Mouse (Mus musculus): ENCODE measurements around the gene Fndc4. TPM values are rescaled to one million over a fixed set of nuclear protein-coding genes. Genes with fewer than 3 reads are reported as not detected.

Gene Fndc4
- polyA plus RNA-seq, 1 experiment from 2014 or later: 34.5 TPM

DNA sequence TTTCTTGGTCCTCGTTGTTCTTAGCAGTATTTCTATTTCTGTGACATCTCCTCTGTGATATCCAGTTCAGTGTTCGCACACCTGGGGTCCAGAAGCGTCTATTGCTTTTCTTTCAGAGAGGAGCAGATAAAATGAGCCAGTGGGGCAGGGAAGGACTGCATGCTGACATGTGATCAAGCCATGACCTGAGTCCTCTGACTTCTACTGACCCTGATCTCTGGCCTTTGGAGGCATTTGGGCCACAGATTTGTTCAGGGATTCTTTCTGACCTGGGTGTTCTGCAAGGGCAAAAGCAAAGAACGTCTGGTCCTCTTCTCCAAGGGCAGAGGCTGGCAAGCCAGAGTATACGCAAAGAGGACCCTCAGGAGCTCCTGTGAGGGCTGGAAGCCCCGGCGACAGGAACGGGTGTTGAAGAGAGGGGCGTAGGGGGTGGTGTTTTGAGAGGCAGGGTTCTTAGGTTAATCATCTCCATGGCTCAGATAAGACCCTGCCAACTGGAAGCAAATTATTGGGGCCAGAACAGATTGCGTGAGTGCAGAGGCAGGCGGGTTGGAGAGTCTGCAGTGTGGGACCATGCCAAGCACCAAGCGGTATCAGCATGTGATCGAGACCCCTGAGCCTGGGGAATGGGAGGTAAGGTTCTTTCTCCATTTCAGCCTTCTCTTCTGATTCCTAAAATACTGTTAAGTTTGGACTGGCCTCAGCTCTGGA lies 1.3 kb upstream of the Fndc4 start, which contains the start of gene Gckr:
TSS of gene Gckr (plus strand) at position 397 of the 711 bp plus-strand sequence.
- H3K9me3 ChIP-seq (ENCODE audit: control insufficient read depth, low read length): no peaks in the 10 kb centered on the region
- H3K36me3 ChIP-seq (ENCODE audit: control insufficient read depth, insufficient read depth, low read length): no peaks in the 10 kb centered on the region
- no peaks in the 10 kb centered on the region; the same call in 1 of the 2 replicates for H3K27me3 ChIP-seq (ENCODE audit: control insufficient read depth, insufficient read depth, low read depth, low read length)
- peak within 1 kb of the TSS; percentile 96 for H3K4me2 ChIP-seq (ENCODE audit: low read depth, low read length)
- no peak for ATAC-seq (ENCODE audit: low read depth)
- no peak within 1 kb of the TSS for H3K9ac ChIP-seq (ENCODE audit: low read length)
- H3K27ac ChIP-seq (ENCODE audit: low read length): no peak within 1 kb of the TSS
- peaks cover 8% of the 10 kb centered on the region for H3K4me1 ChIP-seq (replicated peaks; ENCODE audit: control insufficient read depth, insufficient read depth, low read length)
- H3K4me3 ChIP-seq (ENCODE audit: low read length): peak within 1 kb of the TSS; percentile 79; the same call in 1 of the 2 replicates
- WGBS: 49% methylated on average over 13 of the region's 13 CpGs

DNA sequence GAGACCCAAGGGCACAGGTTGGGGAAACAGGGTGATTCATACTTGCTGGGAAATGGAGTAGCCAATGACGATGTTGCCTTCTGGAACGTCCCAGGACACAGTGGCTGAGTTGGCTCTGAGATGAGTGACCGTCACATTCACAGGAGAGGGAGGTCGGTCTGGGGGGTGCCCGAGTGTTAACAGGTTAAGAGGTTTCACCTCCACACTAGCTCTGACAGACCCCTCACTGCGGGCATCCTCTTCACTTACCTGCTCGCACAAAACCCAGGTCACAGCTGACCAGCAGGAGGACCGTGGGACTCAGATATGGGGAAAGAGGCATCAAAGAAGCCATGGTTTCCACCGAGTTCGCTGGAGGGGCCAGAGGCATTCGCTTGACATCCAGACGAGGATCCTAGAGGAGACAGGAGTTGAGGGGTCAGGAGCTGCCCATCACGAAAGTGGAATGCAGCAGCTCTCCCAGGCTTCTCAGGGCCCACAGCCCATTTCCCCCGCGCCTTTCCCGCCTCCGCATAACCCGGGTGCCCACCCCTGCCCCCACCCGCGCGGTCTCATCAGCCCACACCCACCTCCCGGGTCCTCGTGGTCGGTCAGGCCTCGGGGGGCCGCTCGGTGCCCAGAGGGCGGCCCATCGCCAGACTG lies 795 bp downstream of the Fndc4 start:
- Histone ChIP-seq H3K9me3 (ENCODE audit: control insufficient read depth, low read length) (no peaks in the 10 kb centered on the region), H3K4me1 (replicated peaks; ENCODE audit: control insufficient read depth, insufficient read depth, low read length) (peaks cover 13% of the 10 kb centered on the region), H3K4me3 (ENCODE audit: low read length) (peak overlapping the region; percentile 79), H3K4me2 (ENCODE audit: low read depth, low read length) (peak overlapping the region; percentile 96), H3K27ac (ENCODE audit: low read length) (peak overlapping the region; percentile 27; the same call in 1 of the 2 replicates), H3K9ac (ENCODE audit: low read length) (peak overlapping the region; percentile 88), H3K36me3 (ENCODE audit: control insufficient read depth, insufficient read depth, low read length) (no peaks in the 10 kb centered on the region), H3K27me3 (ENCODE audit: control insufficient read depth, insufficient read depth, low read depth, low read length) (no peaks in the 10 kb centered on the region; the same call in 1 of the 2 replicates)
- ATAC-seq (ENCODE audit: low read depth): no peak
- 3% methylated on average over 29 of the region's 29 CpGs for WGBS

DNA sequence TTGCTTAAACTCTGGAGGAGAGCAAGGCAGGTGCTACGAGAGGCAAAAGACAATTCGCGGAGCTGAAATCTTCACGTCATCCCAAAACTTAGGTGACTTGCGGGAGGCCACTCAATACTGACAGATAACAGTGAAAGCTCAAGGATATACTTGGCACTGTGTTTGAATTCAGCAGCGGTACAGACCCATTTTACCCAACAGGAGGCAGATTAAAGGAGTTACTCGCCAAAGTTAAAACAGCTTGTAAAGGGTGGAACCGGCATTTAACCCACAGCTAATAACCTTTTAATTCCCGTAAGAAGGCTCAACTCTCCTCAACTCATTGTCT lies 4.6 kb downstream of the Fndc4 start:
- WGBS: 4% methylated on average over 9 of the region's 9 CpGs
- no peaks in the 10 kb centered on the region for H3K9me3 ChIP-seq (ENCODE audit: control insufficient read depth, low read length)
- H3K4me3 ChIP-seq (ENCODE audit: low read length): peak overlapping the region; percentile 68
- peak overlapping the region; percentile 69 for H3K9ac ChIP-seq (ENCODE audit: low read length)
- no peaks in the 10 kb centered on the region for H3K27me3 ChIP-seq (ENCODE audit: control insufficient read depth, insufficient read depth, low read depth, low read length)
- H3K27ac ChIP-seq (ENCODE audit: low read length): peak overlapping the region; percentile 81
- no peak for ATAC-seq (ENCODE audit: low read depth)
- no peaks in the 10 kb centered on the region; the same call in 1 of the 2 replicates for H3K36me3 ChIP-seq (ENCODE audit: control insufficient read depth, insufficient read depth, low read length)
- H3K4me2 ChIP-seq (ENCODE audit: low read depth, low read length): peak overlapping the region; percentile 88
- H3K4me1 ChIP-seq (replicated peaks; ENCODE audit: control insufficient read depth, insufficient read depth, low read length): peaks cover 13% of the 10 kb centered on the region

DNA sequence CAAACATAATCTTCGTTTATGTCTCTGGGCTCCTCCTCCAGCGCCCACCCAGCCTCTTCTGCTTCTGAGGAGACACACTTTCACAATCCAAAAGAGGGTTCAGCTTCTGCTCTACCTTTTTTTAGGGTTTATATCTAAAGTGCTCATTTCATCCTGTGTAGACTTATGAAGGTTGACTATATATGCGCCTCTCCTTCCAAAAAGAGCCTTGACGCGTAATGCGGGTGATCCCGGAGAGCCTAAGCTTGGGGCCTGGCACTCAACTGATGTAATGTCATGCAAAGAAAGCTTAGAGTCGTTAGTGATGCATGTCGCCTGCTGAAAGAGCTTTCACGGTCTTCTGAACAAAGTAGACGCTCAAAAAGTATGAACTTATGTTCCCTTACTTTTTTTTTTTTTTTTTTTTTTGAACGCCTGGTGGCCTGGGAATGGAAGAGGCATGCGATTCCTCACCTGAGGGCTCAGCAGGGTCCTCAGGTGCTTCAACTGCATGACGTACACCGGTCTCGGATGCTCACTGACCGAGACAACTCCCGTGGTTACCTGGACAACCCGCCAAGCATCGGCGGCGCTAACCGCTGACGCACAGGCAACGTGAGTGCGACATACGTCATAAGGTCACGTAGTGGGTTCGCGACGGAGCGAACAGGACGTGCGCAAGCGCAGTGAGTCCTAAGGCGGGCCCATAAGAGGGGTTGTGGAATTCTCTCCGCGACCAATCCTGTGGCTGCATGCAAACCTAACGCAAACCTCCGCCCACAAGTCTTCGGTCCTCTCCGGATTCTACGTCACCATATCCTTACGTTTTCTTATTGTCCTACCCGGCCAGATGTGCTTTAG lies 5.1 kb downstream of the Fndc4 start, which contains the start of gene Ift172:
TSS of gene Ift172 (minus strand) at position 596 of the 840 bp plus-strand sequence.
- H3K36me3 ChIP-seq (ENCODE audit: control insufficient read depth, insufficient read depth, low read length): no peaks in the 10 kb centered on the region; the same call in 1 of the 2 replicates
- H3K9ac ChIP-seq (ENCODE audit: low read length): peak within 1 kb of the TSS; percentile 74
- peak within 1 kb of the TSS; percentile 88 for H3K4me2 ChIP-seq (ENCODE audit: low read depth, low read length)
- no peaks in the 10 kb centered on the region for H3K27me3 ChIP-seq (ENCODE audit: control insufficient read depth, insufficient read depth, low read depth, low read length)
- H3K4me1 ChIP-seq (replicated peaks; ENCODE audit: control insufficient read depth, insufficient read depth, low read length): peaks cover 13% of the 10 kb centered on the region
- WGBS: 2% methylated on average over 45 of the region's 45 CpGs
- no peaks in the 10 kb centered on the region for H3K9me3 ChIP-seq (ENCODE audit: control insufficient read depth, low read length)
- H3K27ac ChIP-seq (ENCODE audit: low read length): peak within 1 kb of the TSS; percentile 81
- H3K4me3 ChIP-seq (ENCODE audit: low read length): peak within 1 kb of the TSS; percentile 68
- peak; percentile 95 for ATAC-seq (ENCODE audit: low read depth)

DNA sequence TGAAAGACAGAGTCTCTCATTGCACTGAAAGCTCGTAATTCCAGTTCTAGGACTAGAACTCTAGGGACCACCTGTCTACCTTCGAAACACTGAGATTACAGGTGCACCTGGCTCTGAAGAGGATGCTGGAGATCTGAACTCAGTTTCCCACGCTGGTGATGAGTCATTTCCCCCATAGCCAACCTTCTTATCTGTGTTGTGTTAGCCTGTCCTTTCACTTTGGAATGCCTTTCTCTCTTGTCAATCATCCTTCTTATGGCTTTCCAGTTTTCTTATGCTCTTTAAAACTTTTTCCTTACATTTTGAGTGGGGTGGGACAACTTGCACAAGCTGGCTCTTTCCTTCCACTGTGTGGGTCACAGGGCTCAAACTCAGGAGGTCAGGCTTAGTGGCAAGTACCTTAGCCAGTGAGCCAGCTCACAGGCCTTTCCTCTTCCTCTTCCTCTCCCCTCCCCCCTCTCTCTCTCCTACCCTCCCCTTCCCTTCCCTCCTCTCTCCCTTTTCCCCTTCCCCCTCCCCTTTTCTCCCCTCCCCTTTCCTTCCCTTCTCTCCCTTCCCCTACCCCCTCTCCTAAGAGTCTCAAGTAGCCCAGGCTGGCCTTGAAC lies 6.2 kb downstream of the Fndc4 start:
- Histone ChIP-seq H3K4me1 (replicated peaks; ENCODE audit: control insufficient read depth, insufficient read depth, low read length) (peaks cover 9% of the 10 kb centered on the region), H3K9ac (ENCODE audit: low read length) (no peak overlapping the region), H3K9me3 (ENCODE audit: control insufficient read depth, low read length) (no peaks in the 10 kb centered on the region), H3K4me3 (ENCODE audit: low read length) (peak overlapping the region; percentile 68; the same call in 1 of the 2 replicates), H3K36me3 (ENCODE audit: control insufficient read depth, insufficient read depth, low read length) (no peaks in the 10 kb centered on the region; the same call in none of the 2 replicates), H3K27ac (ENCODE audit: low read length) (no peak overlapping the region), H3K4me2 (ENCODE audit: low read depth, low read length) (peak overlapping the region; percentile 88), H3K27me3 (ENCODE audit: control insufficient read depth, insufficient read depth, low read depth, low read length) (no peaks in the 10 kb centered on the region)
- no peak for ATAC-seq (ENCODE audit: low read depth)
- 66% methylated on average over 3 of the region's 3 CpGs for WGBS

DNA sequence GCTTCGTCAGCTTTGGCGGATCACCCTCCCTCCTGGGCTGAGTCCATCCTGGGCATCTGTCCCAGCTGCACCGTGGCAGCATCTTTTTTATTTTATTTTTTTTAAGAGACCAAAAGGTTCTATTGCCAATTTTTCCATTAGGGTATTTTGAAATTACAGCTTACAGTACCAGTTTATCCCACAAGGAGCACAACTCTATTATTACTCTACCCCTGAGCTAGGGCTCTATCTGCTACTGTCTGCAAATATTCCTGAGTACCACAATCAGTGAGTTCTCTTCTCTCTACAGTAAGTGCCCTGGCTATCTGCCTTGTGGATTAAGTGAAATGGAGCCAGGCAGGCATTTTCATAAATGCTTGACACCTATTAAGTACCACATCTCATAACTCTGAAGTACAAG lies 7.2 kb downstream of the Fndc4 start:
- H3K4me3 ChIP-seq (ENCODE audit: low read length): no peak overlapping the region
- H3K4me2 ChIP-seq (ENCODE audit: low read depth, low read length): no peak overlapping the region
- peaks cover 3% of the 10 kb centered on the region for H3K36me3 ChIP-seq (ENCODE audit: control insufficient read depth, insufficient read depth, low read length)
- H3K27me3 ChIP-seq (ENCODE audit: control insufficient read depth, insufficient read depth, low read depth, low read length): no peaks in the 10 kb centered on the region
- peaks cover 5% of the 10 kb centered on the region; the same call in 1 of the 2 replicates for H3K4me1 ChIP-seq (replicated peaks; ENCODE audit: control insufficient read depth, insufficient read depth, low read length)
- 64% methylated on average over 3 of the region's 3 CpGs for WGBS
- H3K9ac ChIP-seq (ENCODE audit: low read length): no peak overlapping the region
- no peak overlapping the region for H3K27ac ChIP-seq (ENCODE audit: low read length)
- ATAC-seq (ENCODE audit: low read depth): no peak
- H3K9me3 ChIP-seq (ENCODE audit: control insufficient read depth, low read length): no peaks in the 10 kb centered on the region

DNA sequence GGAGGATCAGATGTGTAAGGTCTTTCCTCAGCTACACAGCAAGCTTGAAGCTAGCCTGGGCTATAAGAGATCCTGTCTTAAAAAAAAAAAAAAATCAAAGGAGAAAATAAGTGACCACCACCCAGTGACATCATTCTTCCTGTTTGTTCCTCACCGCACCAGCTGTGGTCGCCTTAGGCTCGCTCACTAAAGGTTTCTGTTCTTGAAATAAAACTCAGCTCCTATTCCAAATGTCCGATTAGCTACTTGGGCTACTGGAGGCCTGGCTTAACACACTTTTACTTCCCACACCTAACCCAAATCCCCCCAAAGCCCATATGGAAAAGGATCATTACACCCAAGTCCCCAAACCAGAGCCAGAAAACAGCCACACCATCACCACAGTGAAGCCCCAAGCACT lies 7.7 kb downstream of the Fndc4 start:
- Histone ChIP-seq H3K4me3 (ENCODE audit: low read length) (no peak overlapping the region), H3K36me3 (ENCODE audit: control insufficient read depth, insufficient read depth, low read length) (peaks cover 3% of the 10 kb centered on the region), H3K4me2 (ENCODE audit: low read depth, low read length) (no peak overlapping the region), H3K4me1 (replicated peaks; ENCODE audit: control insufficient read depth, insufficient read depth, low read length) (peaks cover 5% of the 10 kb centered on the region; the same call in 1 of the 2 replicates), H3K9me3 (ENCODE audit: control insufficient read depth, low read length) (no peaks in the 10 kb centered on the region), H3K9ac (ENCODE audit: low read length) (no peak overlapping the region), H3K27me3 (ENCODE audit: control insufficient read depth, insufficient read depth, low read depth, low read length) (no peaks in the 10 kb centered on the region), H3K27ac (ENCODE audit: low read length) (no peak overlapping the region)
- 66% methylated on average over 4 of the region's 4 CpGs for WGBS
- no peak for ATAC-seq (ENCODE audit: low read depth)

DNA sequence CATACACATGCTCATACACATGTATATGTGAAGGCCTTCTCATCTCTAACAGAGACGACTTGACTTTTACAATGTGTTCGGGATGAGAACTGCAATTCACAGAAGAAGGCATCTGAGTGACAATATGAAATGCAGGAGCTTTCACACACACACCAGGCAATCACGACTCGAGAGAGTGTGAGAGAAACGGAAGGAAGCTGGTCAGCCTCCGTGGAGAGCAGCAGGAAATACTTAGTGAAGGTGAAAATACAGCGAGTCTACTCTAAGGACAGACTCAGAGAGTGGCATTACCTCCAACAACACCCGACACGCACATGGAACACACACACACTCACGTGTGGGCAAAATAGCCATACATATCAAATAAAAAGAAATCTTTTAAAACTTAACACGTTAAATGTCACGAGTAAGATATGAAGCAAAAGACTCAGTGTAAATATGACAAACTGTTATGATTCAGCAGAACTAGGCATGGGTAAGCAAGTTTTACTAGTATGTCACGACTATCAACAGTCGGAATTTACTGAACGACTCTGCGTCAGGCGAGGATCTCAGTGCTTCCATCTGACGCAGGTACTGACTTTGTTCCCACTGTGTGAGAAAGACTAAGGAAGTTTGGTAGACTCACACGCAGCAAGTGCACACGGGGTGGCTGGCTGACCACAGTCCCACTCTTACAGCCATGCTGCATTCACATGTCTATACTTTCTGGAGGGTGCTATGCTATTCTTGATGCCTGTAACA lies 16.5 kb downstream of the Fndc4 start:
- peaks cover 22% of the 10 kb centered on the region for H3K36me3 ChIP-seq (ENCODE audit: control insufficient read depth, insufficient read depth, low read length)
- ATAC-seq (ENCODE audit: low read depth): no peak
- 78% methylated on average over 20 of the region's 20 CpGs for WGBS
- no peak overlapping the region for H3K4me3 ChIP-seq (ENCODE audit: low read length)
- H3K27ac ChIP-seq (ENCODE audit: low read length): no peak overlapping the region
- no peaks in the 10 kb centered on the region for H3K9me3 ChIP-seq (ENCODE audit: control insufficient read depth, low read length)
- no peaks in the 10 kb centered on the region for H3K4me1 ChIP-seq (replicated peaks; ENCODE audit: control insufficient read depth, insufficient read depth, low read length)
- no peak overlapping the region for H3K9ac ChIP-seq (ENCODE audit: low read length)
- H3K27me3 ChIP-seq (ENCODE audit: control insufficient read depth, insufficient read depth, low read depth, low read length): no peaks in the 10 kb centered on the region
- no peak overlapping the region for H3K4me2 ChIP-seq (ENCODE audit: low read depth, low read length)
